Mouse (Mus musculus): ENCODE data around the gene Rnf187. TPM values are rescaled to one million over a fixed set of nuclear protein-coding genes. Genes with fewer than 3 reads are reported as not detected.
A peak's percentile ranks its signal among the peaks of the same experiment; 100 is the strongest.
"Not testable (repeated sequence)": the region's sequence is repeated elsewhere in the genome, so short reads cannot be mapped to it uniquely, and the experiment has no call there.

The Rnf187 gene
- total and polyA plus RNA-seq, 2 experiments from 2014 or later: 700 to 925 TPM

DNA sequence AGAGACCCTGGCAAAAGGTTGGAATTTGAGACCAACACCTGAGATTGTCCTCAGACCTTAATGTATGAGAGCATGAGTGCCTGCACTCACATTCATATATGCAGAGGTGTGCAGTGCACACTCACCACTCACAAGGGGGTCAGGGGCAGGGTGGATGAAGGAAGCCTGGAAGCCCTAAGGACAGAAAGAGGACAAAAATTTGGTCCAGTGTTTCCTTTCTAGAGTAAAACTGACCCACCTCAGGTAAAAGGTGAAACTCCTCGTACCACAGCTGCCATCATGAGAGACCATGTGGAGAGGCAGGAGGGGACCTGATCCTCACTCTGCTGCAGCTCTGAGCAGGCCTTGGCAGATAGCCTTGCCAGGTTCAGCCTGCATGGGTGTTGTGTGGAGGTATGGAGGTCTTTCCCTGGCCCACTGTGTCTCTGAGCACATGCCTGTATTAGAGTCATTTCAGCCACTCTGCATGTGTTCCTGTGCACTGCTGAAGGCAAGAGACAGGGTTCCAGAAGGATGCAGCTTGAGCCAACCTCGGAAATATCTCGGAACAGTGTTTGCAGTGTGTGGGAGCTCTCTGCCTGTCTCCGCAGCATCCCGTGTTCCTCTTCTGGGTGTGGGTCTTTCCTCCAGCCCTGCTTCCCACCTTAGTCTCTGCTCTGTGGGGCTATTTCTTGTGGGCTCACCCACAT lies 18.7 kb upstream of the Rnf187 start:
- no peak for ATAC-seq (ENCODE audit: low FRiP score)
- H3K27ac ChIP-seq (ENCODE audit: low read depth, low read length): no peak overlapping the region
- TF ChIP-seq CTCF (IDR thresholded peaks at IDR 0.05): no peak

DNA sequence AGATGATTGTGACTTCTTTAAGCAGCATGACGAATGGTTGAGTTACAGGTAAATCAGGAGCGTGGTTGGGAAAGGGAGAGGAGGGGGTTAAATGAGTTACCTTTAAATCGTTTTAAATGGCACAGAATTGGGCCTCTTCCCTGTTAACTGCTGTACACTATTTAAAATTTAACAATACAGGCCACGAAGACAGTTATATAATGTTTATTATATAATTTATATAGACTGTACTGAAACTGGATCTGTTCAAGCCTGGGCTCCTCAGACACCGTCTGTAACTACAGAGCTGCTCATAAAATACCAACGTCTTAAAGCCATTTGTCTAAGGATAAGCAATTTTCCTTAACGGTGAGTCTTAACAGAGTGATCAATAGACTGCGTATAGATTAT lies 17.1 kb upstream of the Rnf187 start:
- H3K27me3 ChIP-seq (ENCODE audit: insufficient read depth, low read length): no peaks in the 10 kb centered on the region
- H3K9ac ChIP-seq (replicated peaks; ENCODE audit: low read length, poor library complexity, severe bottlenecking): peak overlapping the region; percentile 82
- H3K4me2 ChIP-seq (ENCODE audit: low read depth, low read length, poor library complexity, severe bottlenecking): peak overlapping the region; percentile 67
- peaks cover 13% of the 10 kb centered on the region for H3K4me1 ChIP-seq (ENCODE audit: insufficient read depth, low read length)
- DNase-seq (ENCODE audit: low spot score) (no peak), ATAC-seq (ENCODE audit: low FRiP score) (no peak)
- peak overlapping the region; percentile 81 for H3K4me3 ChIP-seq (ENCODE audit: low read depth, low read length)
- H3K27ac ChIP-seq (ENCODE audit: low read depth, low read length): no peak overlapping the region
- H3K36me3 ChIP-seq (ENCODE audit: insufficient read depth, low read length): no peaks in the 10 kb centered on the region
- 15% methylated on average over 8 of the region's 8 CpGs for WGBS
- no peaks in the 10 kb centered on the region for H3K9me3 ChIP-seq (ENCODE audit: low read length)
- TF ChIP-seq CTCF (IDR thresholded peaks at IDR 0.05): no peak

More for the DNA sequence above, 18.7 kb upstream of the Rnf187 start:
- H3K4me2 ChIP-seq (ENCODE audit: low read depth, low read length, poor library complexity, severe bottlenecking): peak overlapping the region; percentile 67
- H3K9me3 ChIP-seq (ENCODE audit: low read length): no peaks in the 10 kb centered on the region
- H3K4me3 ChIP-seq (ENCODE audit: low read depth, low read length): peak overlapping the region; percentile 81
- no peaks in the 10 kb centered on the region for H3K27me3 ChIP-seq (ENCODE audit: insufficient read depth, low read length)
- no peaks in the 10 kb centered on the region for H3K36me3 ChIP-seq (ENCODE audit: insufficient read depth, low read length)
- no peak for DNase-seq (ENCODE audit: low spot score)
- peaks cover 9% of the 10 kb centered on the region for H3K4me1 ChIP-seq (ENCODE audit: insufficient read depth, low read length)
- H3K9ac ChIP-seq (replicated peaks; ENCODE audit: low read length, poor library complexity, severe bottlenecking): peak overlapping the region; percentile 82
- 89% methylated on average over 5 of the region's 5 CpGs for WGBS

DNA sequence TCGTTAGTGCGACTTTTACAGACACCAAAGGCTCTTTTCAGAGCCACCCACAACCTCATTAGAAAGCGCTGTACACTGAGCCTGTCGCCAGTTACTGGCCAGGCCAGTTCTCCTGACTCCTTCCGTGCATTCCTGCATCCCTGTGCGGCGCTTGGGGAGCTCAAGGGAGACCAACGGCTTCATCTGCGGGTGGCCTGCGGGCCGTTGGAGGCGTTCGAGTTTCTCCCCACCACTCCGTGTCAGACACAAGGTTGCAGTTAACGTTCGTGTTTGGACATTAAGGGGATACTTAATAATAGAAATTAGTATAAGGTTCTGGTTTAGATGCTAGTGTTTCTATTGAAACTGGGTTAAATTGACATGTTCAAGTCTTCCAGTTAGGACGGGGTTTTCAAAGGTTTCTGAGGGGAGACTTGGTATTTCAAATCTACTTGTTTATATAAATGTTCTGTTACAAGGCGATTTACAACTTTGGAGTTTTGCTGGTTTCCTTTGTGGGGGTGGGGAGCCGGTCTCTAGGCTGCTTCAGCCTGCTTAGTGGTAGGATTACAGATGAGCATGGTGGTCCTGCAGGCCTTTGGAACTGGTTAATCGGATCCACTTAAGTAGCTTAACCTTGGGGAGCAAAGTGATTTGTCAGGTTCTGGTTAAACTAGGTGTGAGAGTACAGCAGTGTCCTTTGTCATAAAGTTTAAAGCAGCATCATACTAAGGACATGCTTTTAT lies 16.6 kb upstream of the Rnf187 start:
- peak overlapping the region; percentile 81 for H3K4me3 ChIP-seq (ENCODE audit: low read depth, low read length)
- no peaks in the 10 kb centered on the region for H3K36me3 ChIP-seq (ENCODE audit: insufficient read depth, low read length)
- no peak for ATAC-seq (ENCODE audit: low FRiP score)
- DNase-seq (ENCODE audit: low spot score): peak; percentile 51
- under 1% methylated on average over 20 of the region's 20 CpGs for WGBS
- H3K27ac ChIP-seq (ENCODE audit: low read depth, low read length): peak overlapping the region; percentile 97
- peak overlapping the region; percentile 82 for H3K9ac ChIP-seq (replicated peaks; ENCODE audit: low read length, poor library complexity, severe bottlenecking)
- peak overlapping the region; percentile 67 for H3K4me2 ChIP-seq (ENCODE audit: low read depth, low read length, poor library complexity, severe bottlenecking)
- TF ChIP-seq CTCF (IDR thresholded peaks at IDR 0.05): no peak
- peaks cover 13% of the 10 kb centered on the region for H3K4me1 ChIP-seq (ENCODE audit: insufficient read depth, low read length)
- H3K27me3 ChIP-seq (ENCODE audit: insufficient read depth, low read length): no peaks in the 10 kb centered on the region
- H3K9me3 ChIP-seq (ENCODE audit: low read length): no peaks in the 10 kb centered on the region

DNA sequence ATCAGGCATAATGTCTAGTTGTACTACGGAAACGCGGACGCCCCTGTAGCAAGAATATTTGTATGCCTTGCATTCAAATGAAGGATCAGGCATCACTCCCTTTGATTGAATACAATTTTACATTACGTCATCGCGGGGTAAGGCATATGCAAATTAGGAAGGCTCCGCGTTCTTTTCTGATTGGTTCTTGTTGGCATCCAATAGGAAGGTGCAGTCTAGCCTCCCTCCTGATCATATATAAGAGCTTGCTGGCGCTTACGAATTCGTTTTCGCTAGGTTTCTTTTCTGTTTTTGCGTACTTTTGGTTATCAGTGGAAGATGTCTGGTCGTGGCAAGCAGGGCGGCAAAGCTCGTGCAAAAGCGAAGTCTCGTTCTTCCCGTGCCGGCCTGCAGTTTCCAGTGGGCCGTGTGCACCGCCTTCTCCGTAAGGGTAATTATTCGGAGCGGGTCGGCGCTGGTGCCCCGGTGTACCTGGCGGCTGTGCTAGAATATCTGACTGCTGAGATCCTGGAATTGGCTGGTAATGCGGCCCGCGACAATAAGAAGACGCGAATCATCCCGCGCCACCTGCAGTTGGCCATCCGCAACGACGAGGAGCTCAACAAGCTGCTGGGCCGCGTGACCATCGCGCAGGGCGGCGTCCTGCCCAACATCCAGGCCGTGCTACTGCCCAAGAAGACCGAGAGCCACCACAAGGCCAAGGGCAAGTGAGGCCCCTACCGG lies 15.9 kb upstream of the Rnf187 start, which contains the start of the genes Hist3h2a and Trim17:
Gene Hist3h2a, plus strand, starts transcription at position 266 of the 723 bp plus-strand sequence.
Gene Trim17, plus strand, starts transcription at position 266 of the 723 bp plus-strand sequence.
- peak; percentile 100 for DNase-seq (ENCODE audit: low spot score)
- TF ChIP-seq CTCF (IDR thresholded peaks at IDR 0.05): peak; percentile 70
- WGBS: under 1% methylated on average over 49 of the region's 49 CpGs
- peak; percentile 91 for ATAC-seq (ENCODE audit: low FRiP score)
- H3K27ac ChIP-seq (ENCODE audit: low read depth, low read length): peak within 1 kb of the TSS; percentile 97
- peak within 1 kb of the TSS; percentile 81 for H3K4me3 ChIP-seq (ENCODE audit: low read depth, low read length)
- H3K27me3 ChIP-seq (ENCODE audit: insufficient read depth, low read length): no peaks in the 10 kb centered on the region
- H3K4me2 ChIP-seq (ENCODE audit: low read depth, low read length, poor library complexity, severe bottlenecking): peak within 1 kb of the TSS; percentile 91
- no peaks in the 10 kb centered on the region for H3K36me3 ChIP-seq (ENCODE audit: insufficient read depth, low read length)
- H3K9me3 ChIP-seq (ENCODE audit: low read length): no peaks in the 10 kb centered on the region
- peaks cover 13% of the 10 kb centered on the region for H3K4me1 ChIP-seq (ENCODE audit: insufficient read depth, low read length)
- peak within 1 kb of the TSS; percentile 84 for H3K9ac ChIP-seq (replicated peaks; ENCODE audit: low read length, poor library complexity, severe bottlenecking)

DNA sequence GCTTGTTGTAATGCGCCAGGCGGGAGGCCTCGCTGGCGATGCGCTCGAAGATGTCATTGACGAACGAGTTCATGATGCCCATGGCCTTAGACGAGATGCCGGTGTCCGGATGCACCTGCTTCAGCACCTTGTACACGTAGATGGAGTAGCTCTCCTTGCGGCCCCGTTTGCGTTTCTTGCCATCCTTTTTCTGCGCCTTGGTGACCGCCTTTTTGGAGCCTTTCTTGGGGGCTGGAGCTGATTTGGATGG lies 15.4 kb upstream of the Rnf187 start:
- Histone ChIP-seq H3K4me3 (ENCODE audit: low read depth, low read length) (peak overlapping the region; percentile 81), H3K27ac (ENCODE audit: low read depth, low read length) (peak overlapping the region; percentile 97), H3K4me1 (ENCODE audit: insufficient read depth, low read length) (peaks cover 13% of the 10 kb centered on the region), H3K4me2 (ENCODE audit: low read depth, low read length, poor library complexity, severe bottlenecking) (peak overlapping the region; percentile 91), H3K9ac (replicated peaks; ENCODE audit: low read length, poor library complexity, severe bottlenecking) (peak overlapping the region; percentile 84)
- not testable (repeated sequence) for H3K27me3 ChIP-seq (ENCODE audit: insufficient read depth, low read length); DNase-seq (ENCODE audit: low spot score); H3K36me3 ChIP-seq (ENCODE audit: insufficient read depth, low read length); H3K9me3 ChIP-seq (ENCODE audit: low read length); ATAC-seq (ENCODE audit: low FRiP score)
- WGBS: under 1% methylated on average over 11 of the region's 17 CpGs
